Mouse (Mus musculus): ENCODE measurements at regions not wholly inside any gene's neighbourhood (a gene's known extent, or its start where the extent isn't known, plus 50 kb on each side); places are given as distances from the start of the nearest gene placed in this dataset.

DNA sequence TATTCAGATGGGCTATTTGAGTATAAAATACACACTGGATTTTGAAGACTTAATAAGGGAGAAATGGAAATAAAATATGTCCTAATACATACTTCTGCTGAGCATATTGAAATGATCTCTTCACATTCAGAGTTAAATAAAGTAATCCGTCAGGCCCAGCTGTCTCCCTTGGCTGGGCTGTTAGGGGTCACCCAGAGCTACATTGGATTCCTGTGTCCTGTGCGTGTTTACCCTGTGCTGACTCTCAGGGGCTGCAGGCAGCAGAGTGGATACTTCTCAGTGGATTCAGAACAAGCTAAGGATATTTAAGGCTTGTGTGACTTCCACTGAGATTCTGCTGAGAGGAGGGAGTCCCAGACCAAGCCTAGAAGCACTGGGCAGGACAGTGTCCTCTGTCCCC lies 135.6 kb upstream of the Fstl4 start:
- DNase-seq (ENCODE audit: low read depth, low spot score): no peak

GRCm38 (mm10) chr11:52629776-52630175 lies 134.7 kb upstream of the Fstl4 start:
- no peak for DNase-seq (ENCODE audit: low read depth, low spot score)

DNA sequence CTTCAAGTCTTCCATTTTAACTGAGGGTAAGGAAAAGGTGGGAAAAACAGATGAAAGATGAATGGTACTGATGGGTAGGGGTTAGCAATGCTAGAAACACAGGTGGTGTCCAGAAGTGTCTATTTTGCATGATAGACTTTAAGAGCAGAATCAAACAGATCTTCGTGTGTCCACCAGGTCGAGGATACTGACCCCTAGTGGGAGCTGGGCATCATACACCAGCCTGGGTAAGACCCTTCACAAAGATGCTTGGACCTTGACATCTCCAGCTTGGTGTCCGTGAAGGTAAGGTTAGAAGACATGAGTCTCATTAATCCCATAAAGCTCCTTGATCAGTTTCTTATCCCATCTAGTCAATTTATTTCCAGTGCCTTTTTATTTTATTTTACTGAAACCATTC lies 132.9 kb upstream of the Fstl4 start:
- no peak for DNase-seq (ENCODE audit: low read depth, low spot score)

GRCm38 (mm10) chr11:52634189-52634588 lies 130.2 kb upstream of the Fstl4 start:
- no peak for DNase-seq (ENCODE audit: low read depth, low spot score)

DNA sequence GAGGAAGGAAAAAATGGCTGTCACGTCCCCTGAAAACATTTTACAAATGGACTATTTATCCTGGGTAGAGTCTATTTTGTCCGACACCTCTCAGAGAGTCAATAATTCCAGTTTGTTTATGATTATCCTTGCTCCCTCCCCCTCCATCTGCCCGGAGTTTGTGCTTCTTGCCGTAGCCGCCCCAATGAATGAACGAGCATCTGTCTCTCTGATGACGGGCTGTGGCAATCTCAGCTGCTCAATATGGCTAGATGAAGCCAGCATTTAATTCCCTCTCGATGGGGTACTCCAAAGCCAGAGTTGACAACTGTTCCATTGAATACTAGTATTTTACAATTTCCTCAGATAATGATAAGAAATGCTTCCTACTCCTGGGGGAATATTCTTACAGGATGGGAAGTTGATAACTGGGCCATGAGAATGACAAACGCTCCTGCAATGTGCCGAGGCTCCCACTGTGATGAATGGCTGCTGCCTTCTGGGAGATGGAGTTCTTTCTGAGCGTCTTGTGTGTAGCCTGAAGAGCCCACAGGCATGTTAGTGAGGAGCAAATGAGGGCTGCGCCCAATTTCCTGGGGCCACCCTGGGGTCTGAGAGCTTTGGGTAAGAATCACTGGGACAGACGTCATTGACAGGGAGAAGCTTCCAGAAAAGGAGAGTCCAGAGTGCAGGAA lies 128.6 kb upstream of the Fstl4 start:
- DNase-seq (ENCODE audit: low read depth, low spot score): no peak

GRCm38 (mm10) chr11:52638939-52639338 lies 125.5 kb upstream of the Fstl4 start:
- no peak for DNase-seq (ENCODE audit: low read depth, low spot score)

DNA sequence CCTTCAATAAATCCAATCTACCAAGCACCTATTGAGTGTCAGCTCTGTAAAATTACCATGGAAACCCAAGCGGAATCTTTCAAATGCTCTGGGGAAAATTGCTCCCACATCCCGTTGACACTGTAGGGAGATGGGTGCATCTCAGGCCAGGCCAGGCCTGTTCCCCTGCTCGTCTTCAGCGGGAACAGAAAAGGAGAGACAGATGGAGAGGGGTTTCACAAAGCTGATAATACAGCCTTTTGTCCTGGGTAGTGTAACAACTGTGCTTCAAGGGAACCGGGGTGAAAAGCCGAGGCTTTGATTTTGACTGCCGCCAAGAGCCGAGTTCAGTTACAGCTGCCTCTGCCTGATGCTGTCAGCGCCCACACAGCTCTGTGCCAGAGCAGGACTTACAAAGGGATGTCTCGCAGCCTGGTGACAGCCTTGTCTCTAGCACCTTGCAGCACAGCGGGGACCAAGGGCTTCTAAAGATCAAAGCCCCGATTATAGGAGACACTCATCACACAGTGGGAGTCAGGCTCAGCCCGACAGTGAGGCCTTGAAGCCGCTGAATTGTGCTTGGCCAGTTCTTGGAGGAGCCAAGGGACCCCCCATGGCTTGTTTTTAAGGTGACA lies 122.6 kb upstream of the Fstl4 start:
- DNase-seq (ENCODE audit: low read depth, low spot score): no peak

DNA sequence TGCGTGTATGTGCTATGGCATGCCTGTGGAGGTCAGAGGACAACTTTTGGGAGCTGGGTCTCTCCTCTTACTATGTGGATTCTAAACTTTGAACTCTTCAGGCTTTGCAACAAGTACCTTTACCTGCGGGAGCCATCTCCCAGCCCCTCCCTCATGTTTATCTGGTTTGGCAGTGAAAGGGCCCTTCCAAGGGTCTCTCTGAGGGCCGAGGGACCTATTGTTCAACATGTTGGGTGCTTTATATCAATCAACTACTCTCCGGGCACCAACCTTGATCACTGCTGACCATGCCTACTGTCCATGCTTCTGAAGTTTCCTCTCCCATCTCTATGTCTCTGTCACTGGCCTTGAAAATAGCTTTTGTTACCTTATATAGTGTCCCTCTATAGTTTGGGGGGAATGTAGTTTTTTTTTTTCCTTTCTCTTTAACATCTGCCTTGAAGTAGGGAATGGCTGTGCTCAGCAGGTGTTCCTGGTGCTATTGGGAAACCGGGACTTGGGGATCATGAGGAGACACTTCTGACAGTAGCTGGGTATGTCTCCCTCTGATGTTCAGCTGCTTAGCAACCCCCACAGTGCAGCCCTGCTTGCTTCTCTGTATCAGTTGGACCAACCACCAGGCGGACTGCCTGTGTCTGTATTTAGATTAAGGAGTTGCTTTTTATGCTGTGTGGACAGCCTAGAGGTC lies 120.2 kb upstream of the Fstl4 start:
- no peak for DNase-seq (ENCODE audit: low read depth, low spot score)

- DNase-seq (ENCODE audit: low read depth, low spot score): peak; percentile 26
Measured at GRCm38 (mm10) chr11:52648176-52648839, 116.1 kb upstream of the Fstl4 start.

- DNase-seq (ENCODE audit: low read depth, low spot score): no peak
Measured at GRCm38 (mm10) chr11:52648849-52649400, 115.5 kb upstream of the Fstl4 start.

- no peak for DNase-seq (ENCODE audit: low read depth, low spot score)
Measured at GRCm38 (mm10) chr11:52654640-52655039, 109.8 kb upstream of the Fstl4 start.

DNA sequence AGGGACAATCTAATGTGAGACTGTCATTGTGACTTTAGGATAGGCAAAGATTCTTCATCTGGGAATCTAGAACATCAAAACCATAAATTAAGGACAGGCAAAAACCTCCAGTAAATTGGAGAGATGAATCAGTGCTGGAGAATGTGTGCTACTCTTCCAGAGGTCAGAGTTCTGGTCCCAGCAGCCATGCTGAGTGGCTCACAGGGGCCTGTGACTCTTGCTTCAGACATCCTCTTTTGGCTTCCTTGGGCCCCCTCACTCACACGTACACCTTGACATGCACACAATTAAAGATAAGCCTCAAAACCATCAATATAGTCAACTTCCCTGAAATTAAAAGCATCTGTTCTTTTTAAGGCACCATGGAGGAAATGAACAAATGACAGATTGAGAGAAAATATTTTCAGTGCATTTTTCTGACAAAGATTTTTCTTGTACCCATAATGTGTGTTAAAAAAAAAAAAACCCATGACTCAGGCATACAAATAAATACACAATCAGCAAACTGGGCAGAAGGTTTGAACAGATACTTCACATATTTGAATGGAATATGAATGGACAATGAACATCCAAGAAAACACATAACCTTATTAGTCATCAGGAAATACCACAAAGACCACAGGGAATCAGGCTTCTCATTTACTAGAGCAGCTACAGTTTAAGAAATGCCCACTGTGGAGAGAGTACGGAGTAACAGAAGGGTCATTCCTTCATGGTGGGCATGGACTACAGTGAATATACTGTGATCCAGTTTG lies 108.5 kb upstream of the Fstl4 start:
- no peak for DNase-seq (ENCODE audit: low read depth, low spot score)

DNA sequence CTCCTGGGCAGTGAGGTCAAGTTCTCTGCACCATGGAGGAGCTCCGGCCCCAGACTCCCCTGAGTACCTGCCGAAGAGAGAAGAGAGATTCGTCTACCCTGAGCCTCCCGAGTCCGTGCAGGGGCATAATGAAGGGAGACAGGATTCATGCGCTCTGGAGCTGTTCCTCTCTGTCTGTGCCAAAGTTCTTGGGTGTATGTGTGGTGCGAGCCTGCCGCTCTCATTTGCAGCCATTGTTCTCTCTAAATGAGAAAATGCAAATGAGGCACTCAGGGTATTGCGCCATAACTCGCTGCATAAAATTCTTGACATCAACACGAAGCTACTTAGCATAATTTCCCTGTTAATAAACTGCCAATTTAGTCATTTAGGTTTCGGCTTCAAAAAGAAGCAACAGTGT lies 103.2 kb upstream of the Fstl4 start:
- DNase-seq (ENCODE audit: low read depth, low spot score): no peak

DNA sequence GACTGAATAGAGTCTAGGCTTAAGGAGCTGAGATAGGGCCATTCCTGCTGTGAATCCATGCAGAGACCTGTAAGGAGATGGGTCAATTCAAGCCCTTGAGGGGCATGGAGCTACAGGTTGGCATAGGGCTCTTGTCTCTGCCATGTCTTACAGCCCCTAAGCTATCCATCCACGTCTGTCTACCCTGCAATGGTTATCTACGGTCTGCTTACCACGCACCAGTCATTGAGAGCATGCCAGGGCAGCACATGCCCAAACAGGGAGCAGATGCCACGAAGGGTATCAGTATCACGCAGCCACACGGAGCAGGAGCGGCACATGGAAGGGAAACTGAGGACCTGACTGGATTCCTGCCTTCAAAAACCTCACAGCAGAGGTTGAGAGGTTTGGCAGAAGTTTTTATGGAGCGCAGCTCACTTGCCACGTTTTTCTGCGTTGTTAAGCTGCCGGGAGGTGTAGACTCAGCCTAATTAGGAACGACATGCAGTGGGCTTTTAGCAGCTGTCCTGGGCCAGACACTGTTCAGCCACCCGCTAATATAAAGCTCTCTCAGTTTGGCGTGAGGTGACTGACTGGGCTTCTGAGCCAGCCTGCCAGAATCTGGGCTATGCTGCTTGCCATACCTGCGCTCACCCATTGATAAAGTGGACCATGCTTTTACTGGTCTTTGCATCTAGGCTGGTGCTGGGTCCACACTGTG lies 102.4 kb upstream of the Fstl4 start:
- DNase-seq (ENCODE audit: low read depth, low spot score): no peak

DNA sequence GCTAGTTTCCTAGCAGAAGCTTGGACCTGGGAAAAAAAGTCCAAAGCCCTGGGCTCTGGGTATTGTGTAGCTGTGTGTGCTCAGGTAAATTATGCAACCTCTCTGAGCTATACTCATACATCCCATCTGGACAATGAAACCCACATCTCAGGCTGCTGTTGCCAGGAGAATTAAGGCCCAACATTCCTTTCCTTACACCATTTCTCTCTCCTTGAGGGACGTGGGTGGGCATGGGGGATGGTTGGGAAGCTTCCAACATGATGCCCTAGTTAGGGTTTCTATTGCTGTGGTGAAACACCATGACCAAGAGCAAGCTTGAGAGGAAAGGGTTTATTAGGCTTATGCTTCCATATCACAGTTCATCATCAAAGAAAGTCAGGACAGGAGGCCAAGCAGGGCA lies 99.1 kb upstream of the Fstl4 start:
- no peak for DNase-seq (ENCODE audit: low read depth, low spot score)

DNA sequence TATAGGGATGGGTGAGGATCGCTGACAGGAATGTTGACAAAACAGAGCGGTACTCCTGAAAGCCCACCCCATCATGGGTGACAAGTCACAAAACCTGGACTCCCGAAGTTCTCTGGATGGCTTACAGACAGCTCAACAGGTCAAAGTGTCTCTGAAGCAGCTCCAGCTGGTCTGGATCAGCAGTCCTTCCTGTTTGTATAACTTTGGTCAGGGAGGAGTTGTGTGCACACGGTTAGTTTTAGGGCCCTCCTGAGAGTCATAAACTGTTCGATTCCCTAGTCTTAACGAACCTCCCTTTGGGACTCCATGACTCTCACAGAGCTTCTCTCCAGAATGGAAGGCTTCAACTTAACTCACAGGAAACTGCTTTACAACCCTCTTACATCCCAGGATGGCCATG lies 89.4 kb upstream of the Fstl4 start:
- DNase-seq (ENCODE audit: low read depth, low spot score): no peak

DNA sequence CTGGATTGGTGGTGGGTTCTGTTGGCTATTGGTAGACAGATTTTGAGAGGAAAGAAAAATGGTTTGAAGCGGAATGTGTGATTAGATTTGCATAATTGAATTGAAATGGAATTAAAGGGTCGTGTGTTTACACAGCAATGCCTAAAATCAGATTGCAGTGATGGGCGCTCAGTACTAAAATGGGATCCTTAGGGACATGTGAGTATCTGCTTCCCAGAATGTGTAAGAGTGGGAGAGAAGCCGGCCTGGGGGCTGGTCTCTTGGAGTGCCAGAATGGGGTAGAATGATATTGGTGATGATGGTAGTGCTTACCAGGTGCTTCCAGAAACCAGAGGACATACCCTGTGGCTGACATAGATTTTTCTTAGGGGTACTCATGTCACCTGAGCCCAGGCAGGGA lies 86.2 kb upstream of the Fstl4 start:
- no peak for DNase-seq (ENCODE audit: low read depth, low spot score)

DNA sequence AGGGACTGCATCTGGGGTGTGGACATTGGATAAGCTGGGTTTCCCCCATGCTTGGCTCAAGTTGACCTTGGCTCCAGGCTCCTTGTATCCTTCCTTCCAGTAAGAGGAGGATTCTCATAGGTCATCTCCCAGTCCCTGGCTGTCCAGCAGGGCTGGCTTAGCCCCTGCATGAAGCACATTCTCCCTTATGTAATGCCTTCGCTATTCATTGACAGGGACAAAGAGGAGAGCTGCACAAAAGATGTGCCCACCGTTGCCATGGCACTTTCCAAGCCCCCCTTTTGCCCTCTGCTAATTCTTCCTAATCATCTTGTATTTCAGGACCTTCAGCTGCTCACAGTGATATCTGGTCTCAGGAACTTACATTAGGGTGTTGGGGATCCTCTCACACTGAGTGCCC lies 79.0 kb upstream of the Fstl4 start:
- DNase-seq (ENCODE audit: low read depth, low spot score): no peak

DNA sequence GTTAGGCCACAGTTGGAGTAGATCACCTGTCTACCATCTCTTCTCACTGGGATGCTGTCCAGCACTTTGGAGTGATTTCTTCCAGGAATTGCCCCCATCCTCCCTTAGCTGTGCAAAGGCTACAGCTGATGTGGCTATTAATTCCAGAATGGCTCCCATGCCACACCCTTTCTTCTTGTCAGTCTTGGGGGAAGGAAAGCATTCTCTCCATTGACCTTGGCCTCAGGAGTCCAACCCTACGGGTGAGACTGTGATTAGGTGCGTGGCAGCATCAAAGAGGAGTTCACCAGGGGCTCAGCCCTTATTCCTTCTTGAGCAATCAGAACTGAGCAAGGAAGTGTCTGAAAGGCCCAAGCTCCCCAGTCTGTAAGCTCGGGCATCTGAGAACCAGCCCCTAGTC lies 71.7 kb upstream of the Fstl4 start:
- DNase-seq (ENCODE audit: low read depth, low spot score): no peak

DNA sequence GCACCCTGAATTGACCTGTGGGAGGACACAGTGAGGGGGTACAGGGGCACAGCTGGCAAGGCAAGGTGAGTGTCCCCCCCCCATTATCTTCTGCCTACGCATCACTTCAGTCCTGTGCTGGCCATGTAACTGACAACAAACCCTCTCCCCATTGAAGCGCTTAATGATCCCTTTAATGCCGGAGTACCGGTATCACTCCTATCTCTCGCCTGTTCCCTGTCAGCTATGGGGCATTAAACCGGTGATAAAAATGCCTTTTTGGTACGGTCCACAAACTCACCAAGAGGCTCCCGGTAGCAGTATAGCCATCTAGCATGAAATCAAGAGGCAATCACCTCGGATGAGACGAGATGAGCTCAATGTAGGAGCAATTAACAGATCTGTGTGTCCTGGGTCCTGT lies 62.8 kb upstream of the Fstl4 start:
- no peak for DNase-seq (ENCODE audit: low read depth, low spot score)

GRCm38 (mm10) chr11:52703391-52703790 lies 61.0 kb upstream of the Fstl4 start:
- DNase-seq (ENCODE audit: low read depth, low spot score): no peak

Measured in embryo, embryonic 11.5 days (tissue).